Mouse (Mus musculus) layer of hippocampus, postnatal 25 days (tissue): ENCODE results near the gene Slco1c1. TPM values are rescaled to one million over a fixed set of nuclear protein-coding genes. Genes with fewer than 3 reads are reported as not detected.
A peak's percentile ranks its signal among the peaks of the same experiment; 100 is the strongest.

Experiments
- DNase-seq, 2 experiments: peaks; one replicate each; pipeline ENCODE4 v3.0.0; 2022; ENCODE audit warnings: mixed read lengths in 2 of 2, low spot score in 1 of 2; ENCODE audit errors: extremely low spot score in 1 of 2
- total RNA-seq, 2 experiments: library from RNA; stranded (reverse); gene quantifications; 2 replicates each; pipeline ENCODE4 v1.2.3; 2021

The Slco1c1 gene
- 10 to 100 TPM; 54.4 to 64.3 TPM for total RNA-seq

DNA sequence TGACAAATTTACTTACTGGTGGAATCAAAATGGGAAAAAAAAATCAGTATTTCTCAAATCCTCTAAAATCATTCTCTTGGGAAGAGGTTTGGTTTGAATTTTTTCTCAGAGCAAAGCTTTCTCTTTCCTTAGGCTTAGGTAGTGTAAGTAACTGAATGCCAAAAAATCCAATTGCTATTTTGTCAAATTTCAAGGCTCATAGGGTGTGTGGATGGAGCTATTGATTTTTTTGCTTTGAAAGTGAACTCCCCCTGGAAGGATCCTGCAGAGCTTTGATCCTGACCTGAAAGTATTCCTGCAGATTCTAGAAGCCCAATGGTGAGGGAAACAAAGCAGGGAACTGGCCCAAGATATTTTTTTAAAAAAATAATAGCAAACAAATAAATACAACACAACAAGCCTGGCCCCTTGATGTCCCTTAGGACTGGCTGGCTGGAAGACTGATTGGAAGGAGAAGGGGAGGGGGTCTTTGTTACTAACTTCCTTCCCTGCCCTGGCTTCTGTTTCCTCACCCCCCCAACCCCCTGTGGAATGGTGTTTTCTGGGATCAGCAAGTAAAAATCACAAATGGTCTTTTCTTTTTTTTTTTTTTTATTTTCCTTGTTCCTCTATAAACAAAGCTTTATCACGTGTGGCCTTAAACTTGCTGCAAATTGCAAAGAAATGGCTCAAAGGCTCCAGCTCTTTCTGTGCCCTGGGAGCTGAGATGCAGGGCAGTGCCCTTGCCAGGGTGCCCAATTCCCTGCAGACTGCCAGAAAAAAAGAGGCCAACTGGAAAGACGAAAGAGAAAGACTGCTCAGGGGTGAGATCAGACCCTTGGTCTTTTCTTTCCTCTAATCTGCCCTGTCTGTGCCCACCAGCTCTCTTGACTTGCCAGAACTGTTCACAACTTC lies at the start of gene Slco1c1:
Slco1c1 (plus strand) TSS at position 622 of the 894 bp plus-strand sequence.
- no peak for DNase-seq

DNA sequence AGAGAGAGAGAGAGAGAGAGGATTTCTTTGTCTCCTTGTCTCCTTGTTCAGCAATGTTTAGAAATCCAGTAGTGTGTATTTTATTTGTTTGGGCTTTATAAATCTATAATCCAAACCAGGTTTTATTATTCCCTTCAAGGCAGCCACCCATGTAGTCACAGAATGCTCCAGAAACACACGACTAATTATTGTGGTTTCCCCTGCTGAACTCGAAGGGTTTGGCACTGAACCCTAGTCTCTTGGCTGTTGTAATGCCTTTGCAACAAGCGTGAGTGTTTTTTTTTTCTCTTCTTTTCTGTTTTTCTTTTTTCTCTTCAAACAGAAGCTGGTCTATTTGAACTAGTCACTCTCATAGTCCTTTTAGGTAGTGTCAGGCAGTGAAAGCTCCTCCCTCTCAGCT lies 49.5 kb upstream of the Slco1c1 start:
- DNase-seq: no peak

- DNase-seq: no peak
These were observed 38.7 kb upstream of the Slco1c1 start for GRCm38 (mm10) chr6:141485302-141486021.

GRCm38 (mm10) chr6:141487266-141487665 lies 36.9 kb upstream of the Slco1c1 start:
- no peak for DNase-seq

DNA sequence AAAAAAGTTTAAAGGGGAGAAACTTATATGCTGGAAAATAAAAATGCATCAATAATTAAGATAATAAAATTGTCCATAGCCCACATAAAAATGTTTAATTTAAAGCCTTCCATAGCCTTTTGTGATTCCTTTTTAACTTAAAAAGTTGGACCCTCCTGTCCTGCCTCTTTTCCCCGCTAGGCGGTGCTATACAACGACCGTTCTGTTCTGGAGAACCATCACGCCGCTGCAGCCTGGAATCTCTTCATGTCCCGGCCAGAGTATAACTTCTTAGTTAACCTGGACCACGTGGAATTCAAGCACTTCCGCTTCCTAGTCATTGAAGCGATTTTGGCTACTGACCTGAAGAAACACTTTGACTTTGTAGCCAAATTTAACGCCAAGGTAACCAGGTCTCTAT lies 35.5 kb upstream of the Slco1c1 start:
- DNase-seq: peak in 1 of 2 experiments; percentile 70

GRCm38 (mm10) chr6:141494909-141495308 lies 29.3 kb upstream of the Slco1c1 start:
- DNase-seq: no peak

GRCm38 (mm10) chr6:141495634-141496418 lies 28.3 kb upstream of the Slco1c1 start:
- no peak for DNase-seq

DNA sequence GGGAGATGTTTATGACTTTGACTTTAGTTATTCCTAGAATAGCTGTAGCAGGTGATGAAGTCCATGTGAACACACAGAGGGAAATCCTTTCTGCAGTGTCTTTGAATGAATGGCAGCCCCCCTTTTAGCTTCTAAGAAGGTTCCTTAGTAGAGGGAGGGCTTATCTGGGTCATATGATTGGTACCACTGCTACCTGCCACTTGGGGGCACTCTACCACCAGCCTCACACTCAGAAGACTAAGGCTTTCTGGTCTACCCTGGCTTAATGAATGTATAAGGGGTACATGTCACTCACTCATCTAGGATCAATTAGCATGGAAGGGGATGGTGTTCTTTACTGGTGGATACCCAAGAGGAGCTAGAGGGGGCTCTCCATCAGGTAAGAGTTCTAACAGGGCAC lies 24.7 kb upstream of the Slco1c1 start:
- no peak for DNase-seq

DNA sequence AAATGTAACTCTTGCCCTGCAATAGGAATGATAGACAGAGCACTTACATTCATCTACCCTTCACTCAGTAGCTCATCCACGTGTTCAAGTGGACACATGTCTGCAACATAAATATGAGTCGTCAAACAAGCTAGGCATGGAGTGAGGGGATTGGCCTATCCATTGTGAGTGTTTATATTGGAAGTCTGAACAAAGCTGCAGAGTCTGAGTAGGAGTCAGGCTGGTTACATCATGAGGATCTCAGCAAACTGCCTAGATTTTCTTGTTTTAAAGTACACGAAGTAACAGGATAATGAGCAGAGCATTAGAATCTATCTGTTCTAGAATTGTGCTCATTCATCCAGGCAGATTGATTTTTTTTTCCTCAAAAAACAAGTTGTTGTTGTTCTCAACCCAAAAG lies 23.0 kb upstream of the Slco1c1 start:
- DNase-seq: no peak

- DNase-seq: no peak
These were observed 1.6 kb upstream of the Slco1c1 start for GRCm38 (mm10) chr6:141522541-141522940.

- DNase-seq: no peak
These were observed 1.6 kb downstream of the Slco1c1 start for GRCm38 (mm10) chr6:141525787-141526186.

DNA sequence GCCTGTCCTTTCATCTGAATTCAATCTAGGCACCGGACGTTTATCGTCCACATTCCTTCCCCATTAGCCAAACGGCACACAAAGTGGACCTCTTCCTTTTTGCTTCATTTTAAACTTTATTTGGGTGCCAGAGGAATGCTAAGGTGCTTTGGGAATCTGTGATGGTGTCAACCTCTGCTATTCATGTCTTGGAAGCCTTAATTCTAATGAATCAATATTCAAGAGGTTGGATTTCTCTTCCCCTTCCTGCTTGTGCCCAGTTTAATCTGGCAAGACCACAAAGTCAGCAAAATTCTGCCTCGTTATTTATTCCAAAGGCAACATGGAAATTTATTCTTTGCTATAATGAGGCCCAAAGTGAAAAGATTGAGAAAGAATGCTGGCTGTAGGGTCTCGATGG lies 6.7 kb downstream of the Slco1c1 start:
- no peak for DNase-seq

- no peak for DNase-seq
These were observed 13.1 kb downstream of the Slco1c1 start for GRCm38 (mm10) chr6:141537298-141537697.

DNA sequence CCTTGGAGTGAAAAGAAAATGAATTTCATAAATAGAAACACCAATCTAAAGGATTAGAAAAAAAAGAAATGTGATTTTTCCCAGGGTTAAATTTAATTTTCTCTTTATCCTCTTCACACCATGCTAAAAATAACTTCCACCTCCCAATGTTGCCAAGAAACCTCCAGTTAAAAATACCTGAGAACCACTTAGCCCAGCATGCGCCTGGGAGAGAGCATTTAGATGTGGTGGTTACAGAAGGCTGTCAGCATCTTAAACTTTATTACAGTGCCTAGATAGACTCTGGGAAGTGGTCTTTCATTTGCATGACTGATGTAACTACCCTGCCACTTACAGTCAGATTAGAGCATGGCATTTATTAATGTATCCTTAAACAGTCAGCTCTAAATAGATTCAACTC lies 17.0 kb downstream of the Slco1c1 start:
- no peak for DNase-seq

DNA sequence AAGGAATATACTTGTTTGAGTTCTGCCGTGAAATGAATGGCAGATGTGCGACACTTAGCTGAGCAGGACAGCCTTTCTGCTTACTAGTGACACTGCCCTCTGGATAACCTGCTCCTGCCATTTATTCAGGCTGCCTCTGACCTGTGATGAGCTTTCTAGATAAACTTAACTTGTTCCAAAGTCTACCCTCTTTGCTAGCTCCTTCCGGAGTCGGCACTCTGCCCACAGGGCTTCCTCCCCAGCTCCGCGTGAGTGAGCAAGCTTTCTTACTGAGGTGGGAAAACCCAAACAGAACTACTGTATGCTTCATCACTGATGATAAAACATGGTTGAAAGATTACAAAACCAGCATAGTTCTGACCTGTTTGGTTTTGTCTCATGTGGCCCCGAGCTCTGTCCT lies 19.2 kb downstream of the Slco1c1 start:
- no peak for DNase-seq

DNA sequence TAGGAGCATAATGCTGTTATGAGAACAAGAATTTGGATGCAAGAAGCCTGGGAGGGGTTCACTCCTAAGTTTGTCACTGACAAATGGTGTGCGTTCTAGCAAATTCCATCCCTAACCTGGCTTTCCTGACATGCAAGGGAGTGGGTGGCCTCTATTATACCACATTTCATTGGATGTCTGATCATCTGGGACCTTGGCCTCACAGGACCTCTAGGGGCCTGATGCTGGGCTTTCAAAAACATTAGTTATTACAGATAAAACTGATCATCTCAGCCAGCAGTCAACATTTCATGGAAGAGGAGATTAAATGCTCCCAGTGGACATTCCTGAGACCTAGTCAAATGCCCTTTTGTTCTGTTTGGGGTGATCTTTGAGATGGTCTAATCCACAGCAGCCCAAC lies 34.0 kb downstream of the Slco1c1 start:
- DNase-seq: no peak

GRCm38 (mm10) chr6:141567366-141567765 lies 43.2 kb downstream of the Slco1c1 start:
- DNase-seq: no peak

DNA sequence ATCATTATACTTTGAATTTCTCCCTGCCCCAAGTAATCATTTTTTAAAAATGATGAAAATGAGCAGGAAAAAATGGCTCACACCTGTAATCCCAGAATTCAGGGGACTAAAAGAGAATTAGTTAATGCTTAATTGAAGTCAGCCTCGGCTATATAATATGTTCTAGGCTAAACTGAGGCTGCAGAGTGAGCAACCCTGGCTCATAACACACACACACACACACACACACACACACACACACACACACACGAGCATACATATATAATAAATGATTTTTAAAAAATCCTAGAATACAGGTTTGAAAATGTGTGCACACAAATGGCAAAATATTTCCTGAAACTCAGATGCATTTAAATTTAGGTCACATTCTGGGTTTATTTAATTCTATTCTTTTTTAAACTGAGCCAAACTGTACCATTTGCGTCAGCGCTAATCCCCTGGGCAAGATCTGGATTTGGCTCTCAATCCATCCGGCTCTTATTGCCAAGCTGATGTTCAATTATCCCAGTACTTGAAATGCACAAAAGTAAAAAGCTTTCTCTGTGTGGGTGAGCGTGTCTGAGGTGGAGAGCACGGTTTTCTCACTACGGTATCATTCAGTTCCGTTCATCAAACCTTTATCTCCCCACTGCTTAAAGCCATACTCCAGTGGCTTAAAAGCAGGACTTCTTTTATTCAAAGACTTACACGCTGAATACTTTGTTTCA lies 43.8 kb downstream of the Slco1c1 start:
- DNase-seq: no peak

GRCm38 (mm10) chr6:141568559-141568946 lies 44.4 kb downstream of the Slco1c1 start:
- DNase-seq: no peak

- no peak for DNase-seq
These were observed 52.6 kb downstream of the Slco1c1 start for GRCm38 (mm10) chr6:141576646-141577200.
